Comparison of ENCODE assay signal across 8 mouse cellular contexts in genomic region chr17:56715914-56716654, GRCm38 (mm10). TPM values are rescaled to one million over a fixed set of nuclear protein-coding genes. Genes with fewer than 3 reads are reported as not detected.
DNase-seq lines count a peak whose midpoint lies in the region; ATAC-seq and TF ChIP-seq lines count a peak whose summit lies in the region.

No protein-coding gene starts in this region.

- no peak for DNase-seq in cerebellum, adult 2 months
- no peak for DNase-seq in cerebellum, postnatal 4 days (ENCODE audit: low spot score in 2 of 2)
- no peak for DNase-seq in spleen, adult 2 months (ENCODE audit: low read depth in 1 of 2, low spot score in 2 of 2)
- DNase-seq in spleen, adult 12 weeks (ENCODE audit: low spot score): no peak
- peak; percentile 11 for DNase-seq in splenic B cell, adult 2 months (ENCODE audit: low read depth, low spot score)
- DNase-seq in kidney, postnatal 14 days: no peak

- H3K9me3 ChIP-seq in limb, embryonic 12.5 days: no peaks in the 10 kb centered on the region

- H3K27me3 ChIP-seq in cerebellum, adult 2 months (ENCODE audit: control insufficient read depth, insufficient read depth, low read length): no peaks in the 10 kb centered on the region
- no peaks in the 10 kb centered on the region for H3K27me3 ChIP-seq in spleen, adult 2 months (ENCODE audit: control insufficient read depth, insufficient read depth, low read length)
- no peaks in the 10 kb centered on the region for H3K27me3 ChIP-seq in limb, embryonic 12.5 days
- H3K27me3 ChIP-seq in splenic B cell, adult 2 months (ENCODE audit: control insufficient read depth, insufficient read depth, low read length, poor library complexity, severe bottlenecking): no peaks in the 10 kb centered on the region

- no peak for TF ChIP-seq CTCF in cerebellum, adult 2 months (IDR thresholded peaks at IDR 0.05; ENCODE audit: borderline replicate concordance, insufficient read depth, low read depth, low read length)
- TF ChIP-seq CTCF in spleen, adult 2 months (IDR thresholded peaks at IDR 0.05; ENCODE audit: extremely low read depth, insufficient read depth, insufficient read length, insufficient replicate concordance): no peak

- TF ChIP-seq POLR2A in cerebellum, adult 2 months (IDR thresholded peaks at IDR 0.05; ENCODE audit: borderline replicate concordance, insufficient read depth, low read length): no peak
- no peak for TF ChIP-seq POLR2A in spleen, adult 2 months (IDR thresholded peaks at IDR 0.05; ENCODE audit: low read depth, low read length)

- peaks cover 8% of the 10 kb centered on the region for H3K36me3 ChIP-seq in spleen, adult 2 months (ENCODE audit: control insufficient read depth, insufficient read depth, low read length)
- H3K36me3 ChIP-seq in limb, embryonic 12.5 days: peaks cover 24% of the 10 kb centered on the region
- peaks cover 4% of the 10 kb centered on the region; the same call in 1 of the 2 replicates for H3K36me3 ChIP-seq in splenic B cell, adult 2 months (ENCODE audit: control insufficient read depth, insufficient read depth, low read length, poor library complexity, severe bottlenecking)

- peak overlapping the region; percentile 71 for H3K4me3 ChIP-seq in cerebellum, adult 2 months (replicated peaks; ENCODE audit: insufficient read depth, low read depth, low read length)
- peak overlapping the region; percentile 66 for H3K4me3 ChIP-seq in spleen, adult 2 months (ENCODE audit: extremely low read depth, insufficient read depth, insufficient read length)
- H3K4me3 ChIP-seq in limb, embryonic 12.5 days (replicated peaks): peak overlapping the region; percentile 82

- peak overlapping the region; percentile 77 for H3K4me2 ChIP-seq in limb, embryonic 12.5 days

- H3K27ac ChIP-seq in cerebellum, adult 2 months (ENCODE audit: insufficient read depth, low read length): peak overlapping the region; percentile 29; the same call in 1 of the 2 replicates
- peak overlapping the region; percentile 61 for H3K27ac ChIP-seq in spleen, adult 2 months (ENCODE audit: insufficient read depth, low read length)
- peak overlapping the region; percentile 85 for H3K27ac ChIP-seq in limb, embryonic 12.5 days

- WGBS in cerebellum, adult 2 months: 20% methylated on average over 22 of the region's 22 CpGs
- WGBS in spleen, adult 2 months: 31% methylated on average over 22 of the region's 22 CpGs
- WGBS in limb, embryonic 12.5 days: 26% methylated on average over 22 of the region's 22 CpGs

- H3K9ac ChIP-seq in limb, embryonic 12.5 days (replicated peaks): peak overlapping the region; percentile 74

- peak; percentile 21; the same call in 1 of the 2 replicates for ATAC-seq in limb, embryonic 12.5 days (ENCODE audit: insufficient number of reproducible peaks, insufficient read depth, low FRiP score, low TSS enrichment, low read depth)
- ATAC-seq in monocyte, adult 5-6 weeks (replicated peaks; ENCODE audit: insufficient number of reproducible peaks, low FRiP score, low TSS enrichment, poor library complexity, severe bottlenecking): no peak

- peaks cover 15% of the 10 kb centered on the region for H3K4me1 ChIP-seq in cerebellum, adult 2 months (ENCODE audit: control insufficient read depth, insufficient read depth, low read length)
- peaks cover 10% of the 10 kb centered on the region for H3K4me1 ChIP-seq in spleen, adult 2 months (ENCODE audit: control insufficient read depth, insufficient read depth, insufficient read length)
- H3K4me1 ChIP-seq in limb, embryonic 12.5 days (replicated peaks): peaks cover 30% of the 10 kb centered on the region

RNA-seq across cellular contexts. Expression of gene Ndufa11, which starts 1.5 kb away (rescaled TPM):
- 518 and 557 TPM in 2 replicates for polyA plus RNA-seq in cerebellum, adult 2 months (2012; rRNA removed)
- 181 and 252 TPM in 2 replicates for polyA plus RNA-seq in spleen, adult 2 months (2012; rRNA removed)
- polyA plus RNA-seq in limb, embryonic 12.5 days (2016; fragmentation: Nextera tagmentation; extraction: Ambion mirVana): 410 and 419 TPM in 2 replicates
- total RNA-seq in monocyte, adult 5-6 weeks (2017): 66.7 to 91.2 TPM (median 74.2 TPM) in 3 replicates

RNA-seq across cellular contexts. Expression of gene Vmac, which starts 1.7 kb away (rescaled TPM):
- polyA plus RNA-seq in cerebellum, adult 2 months (2012; rRNA removed): 17.0 and 18.2 TPM in 2 replicates
- polyA plus RNA-seq in spleen, adult 2 months (2012; rRNA removed): 20.3 and 33.9 TPM in 2 replicates
- polyA plus RNA-seq in limb, embryonic 12.5 days (2016; fragmentation: Nextera tagmentation; extraction: Ambion mirVana): 16.5 and 23.1 TPM in 2 replicates
- total RNA-seq in monocyte, adult 5-6 weeks (2017): 5.0 to 6.0 TPM (median 5.0 TPM) in 3 replicates

RNA-seq across cellular contexts. Expression of gene Nrtn, which starts 41.2 kb away (rescaled TPM):
- 7.2 and 9.3 TPM in 2 replicates for polyA plus RNA-seq in cerebellum, adult 2 months (2012; rRNA removed)
- 1.3 and 2.4 TPM in 2 replicates for polyA plus RNA-seq in spleen, adult 2 months (2012; rRNA removed)
- polyA plus RNA-seq in limb, embryonic 12.5 days (2016; fragmentation: Nextera tagmentation; extraction: Ambion mirVana): 18.9 and 19.6 TPM in 2 replicates
- total RNA-seq in monocyte, adult 5-6 weeks (2017): not detected in 3 replicates

RNA-seq across cellular contexts. Expression of gene Ranbp3, which starts 43.0 kb away (rescaled TPM):
- 122 and 125 TPM in 2 replicates for polyA plus RNA-seq in cerebellum, adult 2 months (2012; rRNA removed)
- 72.6 and 89.6 TPM in 2 replicates for polyA plus RNA-seq in spleen, adult 2 months (2012; rRNA removed)
- polyA plus RNA-seq in limb, embryonic 12.5 days (2016; fragmentation: Nextera tagmentation; extraction: Ambion mirVana): 110 and 116 TPM in 2 replicates
- 55.6 to 66.4 TPM (median 62.1 TPM) in 3 replicates for total RNA-seq in monocyte, adult 5-6 weeks (2017)

RNA-seq across cellular contexts. Expression of gene Dus3l, which starts 48.5 kb away (rescaled TPM):
- 168 and 169 TPM in 2 replicates for polyA plus RNA-seq in cerebellum, adult 2 months (2012; rRNA removed)
- 98.4 and 128 TPM in 2 replicates for polyA plus RNA-seq in spleen, adult 2 months (2012; rRNA removed)
- polyA plus RNA-seq in limb, embryonic 12.5 days (2016; fragmentation: Nextera tagmentation; extraction: Ambion mirVana): 42.0 and 46.7 TPM in 2 replicates
- total RNA-seq in monocyte, adult 5-6 weeks (2017): 15.0 to 22.2 TPM (median 19.2 TPM) in 3 replicates

Comparison
In these comparisons a context has a peak if more than half of its experiments do, and no peak if none do; other contexts are left out.
1. H3K27ac ChIP-seq: peak in every context shown above with its lines; median percentile 85 in limb, embryonic 12.5 days; 61 in spleen, adult 2 months; 29 in cerebellum, adult 2 months.